Mouse (Mus musculus) spleen, adult 2 months (tissue): ENCODE measurements around the gene Col4a4.

Source experiments
- CTCF ChIP-seq: fragments of 200-500 bp; IDR thresholded peaks from 2 replicates; pipeline ENCODE4 v1.5.1; 2011; ENCODE audit warnings: mild to moderate bottlenecking, inconsistent platforms; ENCODE audit not compliant: insufficient read depth, insufficient read length, insufficient replicate concordance; ENCODE audit errors: extremely low read depth
- POLR2A ChIP-seq: fragments of 200-500 bp; IDR thresholded peaks from 2 replicates; pipeline ENCODE4 v1.6.1; 2011; ENCODE audit warnings: low read depth, low read length, inconsistent platforms

DNA sequence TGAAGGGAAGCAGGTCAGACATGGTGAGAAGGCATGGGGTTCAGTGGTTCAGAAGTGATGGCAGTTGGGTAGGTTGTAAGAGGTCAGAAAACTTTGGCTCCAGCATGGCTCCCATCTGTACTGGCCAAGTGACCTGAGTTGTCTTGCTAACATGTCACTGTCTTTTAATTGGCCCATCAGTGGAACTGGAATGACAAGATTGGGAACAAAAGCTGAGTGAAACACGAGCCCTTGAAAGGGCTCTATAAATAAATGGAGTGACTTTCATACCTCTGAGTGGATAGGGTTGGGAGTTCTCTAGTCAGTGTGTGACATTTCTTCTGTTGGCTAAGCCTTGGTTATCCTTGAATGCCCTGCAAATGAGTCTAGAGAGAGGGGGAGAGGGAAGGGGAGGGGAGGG is 146.5 kb downstream of the Col4a4 start:
- TF ChIP-seq POLR2A (no peak), CTCF (no peak)
